Mouse (Mus musculus) heart, embryonic 16.5 days (tissue): Measurements from ENCODE around the gene Setd5. TPM values are rescaled to one million over a fixed set of nuclear protein-coding genes. Genes with fewer than 3 reads are reported as not detected.

Experiments used
- ATAC-seq: fragments of 200-750 bp; cut with Nextera tagmentation; replicated peaks from 2 replicates; pipeline ENCODE4 v1.8.0; 2017; ENCODE audit warnings: moderate number of reproducible peaks; ENCODE audit not compliant: insufficient read depth, low FRiP score; ENCODE audit errors: extremely low read depth
- H3K27ac ChIP-seq: fragments of 300-500 bp; sonication (generic); 2 replicates; pipeline ENCODE4 v1.5.1; 2014; ENCODE audit warnings: mild to moderate bottlenecking, low read length, control low read depth, moderate library complexity
- H3K27me3 ChIP-seq: fragments of 300-500 bp; sonication (generic); 2 replicates; pipeline ENCODE4 v1.6.1; 2014; ENCODE audit warnings: low read length, mixed read lengths; ENCODE audit not compliant: control insufficient read depth, insufficient read depth
- H3K36me3 ChIP-seq: fragments of 300-500 bp; sonication (generic); 2 replicates; pipeline ENCODE4 v1.6.1; 2014; ENCODE audit not compliant: control insufficient read depth, insufficient read depth
- H3K4me1 ChIP-seq: fragments of 300-500 bp; sonication (generic); 2 replicates; pipeline ENCODE4 v1.6.1; 2014; ENCODE audit warnings: low read length, mixed read lengths; ENCODE audit not compliant: control insufficient read depth, insufficient read depth
- H3K4me2 ChIP-seq: fragments of 300-500 bp; sonication (generic); 2 replicates; pipeline ENCODE4 v1.6.1; 2014; ENCODE audit warnings: low read depth, mild to moderate bottlenecking, control low read depth, low read length
- H3K4me3 ChIP-seq: fragments of 300-500 bp; sonication (generic); 2 replicates; pipeline ENCODE4 v1.5.1; 2014; ENCODE audit warnings: mild to moderate bottlenecking, control low read depth, low read length
- H3K9ac ChIP-seq: fragments of 300-500 bp; sonication (generic); 2 replicates; pipeline ENCODE4 v1.6.1; 2014; ENCODE audit warnings: low read length, control low read depth
- H3K9me3 ChIP-seq: fragments of 300-500 bp; sonication (generic); replicated peaks from 2 replicates; pipeline ENCODE4 v1.6.1; 2016; ENCODE audit warnings: low read length; ENCODE audit not compliant: control insufficient read depth
- WGBS: fragments of 180-500 bp; shearing (Covaris S2); extraction: QIAGEN DNeasy Blood & Tissue Kit; methylation state at CpG from one replicate; pipeline ENCODE4 v1.1.7; 2014; 5-methylcytosine and 5-hydroxymethylcytosine counted together
- polyA plus RNA-seq: library from polyadenylated mRNA; unstranded; fragments of >200 nt; fragmentation: Nextera tagmentation; extraction: Ambion mirVana; gene quantifications from 2 replicates; pipeline ENCODE4 v1.2.1, GENCODE M21; 2015

Setd5 gene
- polyA plus RNA-seq, 1 experiment from 2014 or later, result 46.4 TPM

GRCm38 (mm10) chr6:113144764-113145163 lies 67.6 kb downstream of the Setd5 start:
- no peaks in the 10 kb centered on the region for H3K27me3 ChIP-seq
- ATAC-seq, result no peak
- H3K4me1 ChIP-seq, result no peaks in the 10 kb centered on the region
- no peaks in the 10 kb centered on the region for H3K9me3 ChIP-seq
- no peak overlapping the region for H3K27ac ChIP-seq
- WGBS, result 93% methylated on average over 1 of the region's 1 CpGs
- no peak overlapping the region for H3K4me3 ChIP-seq
- H3K4me2 ChIP-seq, result no peak overlapping the region
- H3K9ac ChIP-seq, result no peak overlapping the region
- H3K36me3 ChIP-seq, result peaks cover 39% of the 10 kb centered on the region

- no peaks in the 10 kb centered on the region for H3K9me3 ChIP-seq
- H3K4me1 ChIP-seq, result no peaks in the 10 kb centered on the region
- H3K9ac ChIP-seq, result no peak overlapping the region
- no peak overlapping the region for H3K4me3 ChIP-seq
- WGBS, result 94% methylated on average over 4 of the region's 4 CpGs
- peaks cover 42% of the 10 kb centered on the region for H3K36me3 ChIP-seq
- H3K27ac ChIP-seq, result no peak overlapping the region
- no peak overlapping the region for H3K4me2 ChIP-seq
- no peak for ATAC-seq
- H3K27me3 ChIP-seq, result no peaks in the 10 kb centered on the region
Measured at GRCm38 (mm10) chr6:113145249-113145648, 68.1 kb downstream of the Setd5 start.

GRCm38 (mm10) chr6:113154071-113154470 lies 76.9 kb downstream of the Setd5 start:
- Histone ChIP-seq H3K27ac (no peak overlapping the region), H3K4me2 (no peak overlapping the region), H3K9ac (no peak overlapping the region), H3K4me3 (no peak overlapping the region), H3K27me3 (no peaks in the 10 kb centered on the region), H3K36me3 (peaks cover 57% of the 10 kb centered on the region), H3K9me3 (no peaks in the 10 kb centered on the region), H3K4me1 (no peaks in the 10 kb centered on the region)
- 94% methylated on average over 8 of the region's 8 CpGs for WGBS
- no peak for ATAC-seq

GRCm38 (mm10) chr6:113154886-113155285 lies 77.7 kb downstream of the Setd5 start:
- WGBS, result 84% methylated on average over 6 of the region's 6 CpGs
- ATAC-seq, result no peak

GRCm38 (mm10) chr6:113156064-113156463 lies 78.9 kb downstream of the Setd5 start:
- 89% methylated on average over 4 of the region's 4 CpGs for WGBS
- Histone ChIP-seq H3K27me3 (no peaks in the 10 kb centered on the region), H3K4me2 (no peak overlapping the region), H3K9ac (no peak overlapping the region), H3K4me3 (no peak overlapping the region), H3K9me3 (no peaks in the 10 kb centered on the region), H3K27ac (no peak overlapping the region), H3K4me1 (no peaks in the 10 kb centered on the region), H3K36me3 (peaks cover 40% of the 10 kb centered on the region)
- ATAC-seq, result no peak

More at GRCm38 (mm10) chr6:113154886-113155285, 77.7 kb downstream of the Setd5 start:
- Histone ChIP-seq H3K4me2 (no peak overlapping the region), H3K4me1 (no peaks in the 10 kb centered on the region), H3K27me3 (no peaks in the 10 kb centered on the region), H3K36me3 (peaks cover 50% of the 10 kb centered on the region), H3K9me3 (no peaks in the 10 kb centered on the region), H3K9ac (no peak overlapping the region), H3K4me3 (no peak overlapping the region), H3K27ac (no peak overlapping the region)

- H3K4me1 ChIP-seq, result no peaks in the 10 kb centered on the region
- peaks cover 7% of the 10 kb centered on the region for H3K36me3 ChIP-seq
- no peaks in the 10 kb centered on the region for H3K9me3 ChIP-seq
- no peak overlapping the region for H3K4me3 ChIP-seq
- no peaks in the 10 kb centered on the region for H3K27me3 ChIP-seq
- no peak overlapping the region for H3K27ac ChIP-seq
- no peak overlapping the region for H3K4me2 ChIP-seq
- 94% methylated on average over 10 of the region's 10 CpGs for WGBS
- no peak for ATAC-seq
- H3K9ac ChIP-seq, result no peak overlapping the region
Measured at GRCm38 (mm10) chr6:113160106-113160505, 82.9 kb downstream of the Setd5 start.

- WGBS, result 68% methylated on average over 1 of the region's 1 CpGs
- Histone ChIP-seq H3K4me1 (peaks cover 6% of the 10 kb centered on the region), H3K9me3 (no peaks in the 10 kb centered on the region), H3K4me2 (no peak overlapping the region), H3K27ac (no peak overlapping the region), H3K9ac (no peak overlapping the region), H3K36me3 (peaks cover 2% of the 10 kb centered on the region; the same call in 1 of the 2 replicates), H3K4me3 (no peak overlapping the region), H3K27me3 (no peaks in the 10 kb centered on the region)
- ATAC-seq, result no peak
Measured at GRCm38 (mm10) chr6:113161982-113162381, 84.8 kb downstream of the Setd5 start.

- H3K27me3 ChIP-seq, result no peaks in the 10 kb centered on the region
Measured at GRCm38 (mm10) chr6:113163513-113163912, 86.3 kb downstream of the Setd5 start.

GRCm38 (mm10) chr6:113166661-113167251 lies 89.6 kb downstream of the Setd5 start:
- Histone ChIP-seq H3K9ac (peak overlapping the region; percentile 51; the same call in 1 of the 2 replicates), H3K4me2 (peak overlapping the region; percentile 53), H3K27me3 (no peaks in the 10 kb centered on the region), H3K4me1 (peaks cover 13% of the 10 kb centered on the region), H3K27ac (no peak overlapping the region), H3K36me3 (no peaks in the 10 kb centered on the region), H3K9me3 (no peaks in the 10 kb centered on the region), H3K4me3 (peak overlapping the region; percentile 9)
- WGBS, result 39% methylated on average over 17 of the region's 17 CpGs
- peak; percentile 71; the same call in 1 of the 2 replicates for ATAC-seq

More at GRCm38 (mm10) chr6:113163513-113163912, 86.3 kb downstream of the Setd5 start:
- ATAC-seq, result no peak
- Histone ChIP-seq H3K36me3 (0 out of 2 replicates have a peak, but pooled peaks cover 2% of the 10 kb centered on the region), H3K4me3 (no peak overlapping the region), H3K27ac (no peak overlapping the region), H3K9me3 (no peaks in the 10 kb centered on the region), H3K4me2 (no peak overlapping the region), H3K9ac (no peak overlapping the region), H3K4me1 (peaks cover 13% of the 10 kb centered on the region)
